In genomic region chr13:111461424-111461823, GRCm38 (mm10) we compare ENCODE assay signal across 10 mouse cellular contexts. TPM values are rescaled to one million over a fixed set of nuclear protein-coding genes. Genes with fewer than 3 reads are reported as not detected.
DNase-seq lines count a peak whose midpoint lies in the region; ATAC-seq and TF ChIP-seq lines count a peak whose summit lies in the region.
"Had no signal": no experiment of that assay in that cellular context is flagged by ENCODE, and none has a peak within 500 bp of the region (broad histone marks: within the 10 kb centered on the region; RNA-seq: fewer than 3 reads in every experiment).

No protein-coding gene starts in this region.

- 0 out of 2 replicates have a peak, but pooled peaks have one; percentile 23 for TF ChIP-seq CTCF in kidney, adult 2 months (conservative IDR thresholded peaks at IDR 0.05; ENCODE audit: insufficient read depth, insufficient read length, low read depth, low read length)
- TF ChIP-seq CTCF in hindbrain, postnatal 0 days (IDR thresholded peaks at IDR 0.05; ENCODE audit: low read depth), result peak; percentile 79

- peaks cover 3% of the 10 kb centered on the region; the same call in 1 of the 2 replicates for H3K4me1 ChIP-seq in kidney, adult 2 months (ENCODE audit: control insufficient read depth, insufficient read depth, low read length)
- no peaks in the 10 kb centered on the region; the same call in 1 of the 2 replicates for H3K4me1 ChIP-seq in hindbrain, postnatal 0 days (ENCODE audit: insufficient read depth, low read length)
- H3K4me1 ChIP-seq: embryonic facial prominence, embryonic 13.5 days; liver, embryonic 15.5 days had no signal

- peak; percentile 55 for DNase-seq in kidney, adult 2 months
- no peak for DNase-seq in kidney, postnatal 10 days
- DNase-seq in ZHBTc4 (ENCODE audit: low read depth, low spot score), result peak; percentile 53
- DNase-seq in hindbrain, postnatal 0 days (ENCODE audit: low spot score), result peak; percentile 80
- DNase-seq in telencephalon, adult 2 months (ENCODE audit: low read depth, low spot score), result peak; percentile 41
- no peak for DNase-seq in cerebellum, postnatal 4 days (ENCODE audit: low spot score in 2 of 2)
- no peak for DNase-seq in layer of hippocampus, postnatal 25 days (ENCODE audit: extremely low spot score in 1 of 2, low spot score in 1 of 2)

- WGBS in kidney, adult 2 months, result 2% methylated on average over 1 of the region's 1 CpGs
- WGBS in hindbrain, postnatal 0 days, result 2% methylated on average over 1 of the region's 1 CpGs

- no peak overlapping the region for H3K9ac ChIP-seq in hindbrain, postnatal 0 days (replicated peaks; ENCODE audit: low read length)
- H3K9ac ChIP-seq: embryonic facial prominence, embryonic 13.5 days; liver, embryonic 15.5 days had no signal

- H3K27ac ChIP-seq in kidney, adult 2 months (ENCODE audit: insufficient read depth, low read depth, low read length), result no peak overlapping the region
- H3K27ac ChIP-seq in hindbrain, postnatal 0 days, result no peak overlapping the region
- H3K27ac ChIP-seq: embryonic facial prominence, embryonic 13.5 days; liver, embryonic 15.5 days had no signal

- no peaks in the 10 kb centered on the region; the same call in 1 of the 2 replicates for H3K36me3 ChIP-seq in kidney, adult 2 months (ENCODE audit: control insufficient read depth, insufficient read depth, low read length)
- no peaks in the 10 kb centered on the region for H3K36me3 ChIP-seq in hindbrain, postnatal 0 days (ENCODE audit: insufficient read depth, low read length)

- H3K9me3 ChIP-seq in hindbrain, postnatal 0 days (ENCODE audit: low read length), result no peaks in the 10 kb centered on the region
- H3K9me3 ChIP-seq: embryonic facial prominence, embryonic 13.5 days; liver, embryonic 15.5 days had no signal

- H3K4me3 ChIP-seq in kidney, adult 2 months (ENCODE audit: insufficient read depth, low read depth, low read length), result no peak overlapping the region
- H3K4me3 ChIP-seq in hindbrain, postnatal 0 days (ENCODE audit: low read length), result no peak overlapping the region
- H3K4me3 ChIP-seq: embryonic facial prominence, embryonic 13.5 days; liver, embryonic 15.5 days had no signal

- H3K27me3 ChIP-seq in kidney, adult 2 months (replicated peaks; ENCODE audit: control insufficient read depth, insufficient read depth, low read length), result no peaks in the 10 kb centered on the region
- no peaks in the 10 kb centered on the region for H3K27me3 ChIP-seq in hindbrain, postnatal 0 days (ENCODE audit: insufficient read depth, low read length)
- H3K27me3 ChIP-seq: embryonic facial prominence, embryonic 13.5 days; liver, embryonic 15.5 days had no signal

- TF ChIP-seq POLR2A in kidney, adult 2 months (IDR thresholded peaks at IDR 0.05; ENCODE audit: low read depth, low read length), result no peak

- ATAC-seq in CD4-positive, CD25-positive, alpha-beta regulatory T cell, adult 4 months, result peak; percentile 80
- peak; percentile 59; the same call in 1 of the 2 replicates for ATAC-seq in hindbrain, postnatal 0 days

- H3K4me2 ChIP-seq in hindbrain, postnatal 0 days (ENCODE audit: low read depth, low read length), result no peak overlapping the region
- H3K4me2 ChIP-seq: embryonic facial prominence, embryonic 13.5 days; liver, embryonic 15.5 days had no signal

RNA-seq across cellular contexts. Expression of gene Gpbp1, which starts 28.5 kb away (rescaled TPM):
- 2.4 and 4.9 TPM in 2 replicates for polyA plus RNA-seq in kidney, adult 2 months (2012; rRNA removed)
- 100 to 1,000 TPM; 162 to 171 TPM for polyA plus RNA-seq in CD4-positive, CD25-positive, alpha-beta regulatory T cell, adult 4 months (2017; shearing (Covaris generic))
- total RNA-seq in hindbrain, postnatal 0 days (2014; rRNA removed), result 37.3 and 39.0 TPM in 2 replicates
- 73.0 and 73.1 TPM in 2 replicates for polyA plus RNA-seq in hindbrain, postnatal 0 days (2015; fragmentation: Nextera tagmentation; extraction: Ambion mirVana)
- 10 to 100 TPM; 83.8 to 89.3 TPM for total RNA-seq in layer of hippocampus, postnatal 25 days (2021)

Comparison
In these comparisons a context has a peak if more than half of its experiments do, and no peak if none do; other contexts are left out.
1. DNase-seq: peak in kidney, adult 2 months (single experiment), ZHBTc4 (single experiment), hindbrain, postnatal 0 days (single experiment) and telencephalon, adult 2 months (single experiment); none in kidney, postnatal 10 days (single experiment), cerebellum, postnatal 4 days (0 of 2) and layer of hippocampus, postnatal 25 days (0 of 2).
2. RNA of gene Gpbp1, which starts 28.5 kb away (polyA plus RNA-seq): 162 to 171 TPM in CD4-positive, CD25-positive, alpha-beta regulatory T cell, adult 4 months and 73.0 to 73.1 TPM in hindbrain, postnatal 0 days; 2.4 to 4.9 TPM in kidney, adult 2 months; every median in the first group is over 10 times any median in the second.